Mouse (Mus musculus): ENCODE results near the gene Cel.
"Not testable (repeated sequence)": the region's sequence is repeated elsewhere in the genome, so short reads cannot be mapped to it uniquely, and the experiment has no call there.

Cel gene

GRCm38 (mm10) chr2:28518231-28518630, 45.0 kb downstream of the Cel start:
- in situ Hi-C loops (cut with MboI), result loop anchor here (5.0 kb wide), 1 partner anchor 34 kb away; no protein-coding TSS in a partner anchor

GRCm38 (mm10) chr2:28517206-28517909, 45.8 kb downstream of the Cel start:
- in situ Hi-C loops (cut with MboI), result loop anchor here (5.0 kb wide), 1 partner anchor 35 kb away; no protein-coding TSS in a partner anchor

GRCm38 (mm10) chr2:28514489-28514888, 48.7 kb downstream of the Cel start:
- in situ Hi-C loops (cut with MboI), result no loop called here

- in situ Hi-C loops (cut with MboI), result no loop called here
Observed at GRCm38 (mm10) chr2:28513431-28514370, 49.5 kb downstream of the Cel start.

GRCm38 (mm10) chr2:28512798-28513401, 50.3 kb downstream of the Cel start, which contains the start of gene Ralgds:
Gene Ralgds, plus strand, starts transcription at chr2:28513125.
- in situ Hi-C loops (cut with MboI), result no loop called here

GRCm38 (mm10) chr2:28511600-28511999, 51.6 kb downstream of the Cel start:
- in situ Hi-C loops (cut with MboI), result not testable (repeated sequence)

GRCm38 (mm10) chr2:28506291-28506690, 56.9 kb downstream of the Cel start:
- in situ Hi-C loops (cut with MboI), result no loop called here

- in situ Hi-C loops (cut with MboI), result no loop called here
Observed at GRCm38 (mm10) chr2:28505795-28506194, 57.4 kb downstream of the Cel start, which contains the start of gene Gm10134. Gene Gm10134, plus strand, starts transcription at chr2:28506095.

Data from mature B cell (primary cell).